Mouse (Mus musculus): ENCODE data around the gene Fem1a. TPM values are rescaled to one million over a fixed set of nuclear protein-coding genes. Genes with fewer than 3 reads are reported as not detected.

The Fem1a gene
- total and polyA plus RNA-seq, 3 experiments = 16.6 to 26.0 (median 17.5) TPM

DNA sequence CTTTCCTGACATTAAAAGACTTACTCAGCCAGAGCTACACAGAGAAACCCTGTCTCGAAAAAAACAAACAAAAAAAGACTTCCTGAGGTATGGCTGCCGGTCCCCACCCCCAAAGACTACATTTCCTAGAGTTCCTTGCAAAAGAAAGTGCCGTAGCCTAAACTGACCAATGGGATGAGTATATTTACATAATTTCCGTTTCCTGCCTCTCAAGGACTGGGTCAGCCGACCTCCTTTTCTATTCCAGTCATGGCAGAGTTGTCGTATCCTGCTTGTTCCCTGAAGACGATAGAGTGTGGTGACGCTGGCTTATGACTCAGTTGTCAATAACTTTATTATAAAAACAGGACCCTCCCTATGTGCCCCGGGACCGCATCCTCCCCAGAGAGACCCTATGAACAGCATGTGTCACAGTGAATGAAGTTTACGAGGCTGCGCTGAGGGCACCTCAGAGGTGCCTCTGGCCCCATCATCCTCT is 12.6 kb downstream of the Fem1a start (continued):
- TF ChIP-seq USF2 (conservative IDR thresholded peaks at IDR 0.05; ENCODE audit: low read depth, low read length) (no peak), MAFK (IDR thresholded peaks at IDR 0.05; ENCODE audit: insufficient replicate concordance, low read length) (no peak), CHD2 (IDR thresholded peaks at IDR 0.05; ENCODE audit: low read length) (peak; percentile 77)

DNA sequence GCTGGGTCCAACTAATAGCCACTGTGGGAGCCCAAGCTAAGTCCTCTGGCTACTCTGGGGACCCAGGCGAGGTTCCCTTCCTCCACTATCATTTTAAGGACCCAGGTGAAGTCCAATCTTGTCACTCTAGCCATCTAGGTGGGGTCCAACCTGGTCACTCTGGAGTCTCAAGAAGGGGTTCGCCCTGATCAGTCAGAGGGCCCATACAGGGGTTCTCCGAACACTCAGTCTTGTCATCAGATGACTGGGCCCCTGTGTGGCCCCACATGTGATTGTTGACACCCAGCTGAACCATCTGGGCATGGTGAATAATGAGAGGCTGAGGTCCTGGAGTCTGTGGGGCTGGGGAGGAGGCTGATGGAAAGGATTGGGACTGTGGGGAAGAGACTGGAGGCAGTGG is 13.1 kb downstream of the Fem1a start:
- in situ Hi-C loops (cut with MboI; ENCODE audit: low pct_ligation_motif_present, low pct_unique_long_range_greater_than_20kb, low sequenced_read_pairs) = no loop called here
- TF ChIP-seq GABPA (IDR thresholded peaks at IDR 0.05; ENCODE audit: insufficient replicate concordance, low read depth, low read length) (no peak), CHD1 (IDR thresholded peaks at IDR 0.05; ENCODE audit: low read depth, low read length) (no peak), TCF12 (IDR thresholded peaks at IDR 0.05; ENCODE audit: low read depth, low read length) (0 out of 2 replicates have a peak, but pooled peaks have one; percentile 16)
- Histone ChIP-seq H3K4me3 (replicated peaks in 1 of 3; ENCODE audit: low read depth in 2 of 3, low read length in 2 of 3, poor library complexity in 1 of 3) (no peak overlapping the region), H3K27me3 (replicated peaks) (no peaks in the 10 kb centered on the region), H3K9ac (ENCODE audit: insufficient read depth, low read depth) (0 out of 2 replicates have a peak overlapping the region, but pooled peaks have one; percentile 67), H3K4me2 (ENCODE audit: insufficient read depth, low read depth, poor library complexity, severe bottlenecking) (no peak overlapping the region), H3K79me2 (replicated peaks; ENCODE audit: control insufficient read depth, extremely low read depth, insufficient read depth, poor library complexity, severe bottlenecking) (peaks cover 31% of the 10 kb centered on the region), H3K27ac (ENCODE audit: insufficient read depth, low read depth) (peak overlapping the region; percentile 82), H3K9me3 (replicated peaks; ENCODE audit: low read length) (no peaks in the 10 kb centered on the region), H3K4me1 (ENCODE audit: control insufficient read depth in 1 of 2, insufficient read depth in 2 of 2) (peaks cover 29 to 76% of the 10 kb centered on the region in 2 experiments), H3K36me3 (replicated peaks in 1 of 2; ENCODE audit: control insufficient read depth in 1 of 2, insufficient read depth in 1 of 2, low read length in 1 of 2) (peaks cover 40 to 51% of the 10 kb centered on the region in 2 experiments)
- no peak for DNase-seq (ENCODE audit: extremely low read depth)
- dilution Hi-C loops (cut with MboI; ENCODE audit: extremely low pct_ligation_motif_present, extremely low pct_unique_long_range_greater_than_20kb, low sequenced_read_pairs) = no loop called here

DNA sequence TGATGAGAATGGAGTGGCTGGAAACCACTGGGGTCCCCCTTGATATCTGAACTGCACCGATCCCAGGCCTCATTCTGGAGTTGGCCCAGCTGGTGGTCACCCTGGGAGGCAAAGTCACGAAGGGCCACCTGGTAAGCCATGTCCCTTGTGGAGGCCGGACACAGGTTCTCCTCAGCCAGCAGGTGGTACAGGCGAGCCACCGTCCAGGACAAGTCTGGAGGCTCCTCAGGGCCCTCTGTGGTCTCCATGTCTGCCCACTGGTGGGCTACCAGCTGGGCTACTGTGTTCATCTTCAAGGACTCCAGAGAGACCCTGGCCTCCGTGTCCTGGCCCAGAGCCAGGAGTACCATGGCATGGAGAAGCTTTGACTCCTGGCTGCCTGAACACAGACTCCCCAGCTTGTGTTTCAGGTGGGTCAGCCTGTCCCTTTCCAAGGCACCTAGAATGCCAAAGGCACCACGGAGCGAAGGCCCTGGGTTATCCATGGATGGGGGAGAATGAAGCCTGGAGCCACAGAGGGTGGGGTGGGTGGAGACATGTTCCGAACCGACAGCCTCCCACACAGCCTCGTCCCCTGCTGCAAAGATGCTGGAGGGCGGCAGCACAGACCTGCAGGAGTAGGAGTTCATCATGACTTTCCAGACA is 15.1 kb downstream of the Fem1a start:
- Histone ChIP-seq H3K9me3 (replicated peaks; ENCODE audit: low read length) (no peaks in the 10 kb centered on the region), H3K79me2 (replicated peaks; ENCODE audit: control insufficient read depth, extremely low read depth, insufficient read depth, poor library complexity, severe bottlenecking) (peaks cover 47% of the 10 kb centered on the region), H3K9ac (ENCODE audit: insufficient read depth, low read depth) (no peak overlapping the region), H3K36me3 (replicated peaks in 1 of 2; ENCODE audit: control insufficient read depth in 1 of 2, insufficient read depth in 1 of 2, low read length in 1 of 2) (peaks cover 40 to 51% of the 10 kb centered on the region in 2 experiments), H3K27me3 (replicated peaks) (no peaks in the 10 kb centered on the region), H3K4me1 (ENCODE audit: control insufficient read depth in 1 of 2, insufficient read depth in 2 of 2) (peaks cover 19 to 59% of the 10 kb centered on the region in 2 experiments), H3K4me3 (replicated peaks in 1 of 3; ENCODE audit: low read depth in 2 of 3, low read length in 2 of 3, poor library complexity in 1 of 3) (no peak overlapping the region), H3K4me2 (ENCODE audit: insufficient read depth, low read depth, poor library complexity, severe bottlenecking) (no peak overlapping the region), H3K27ac (ENCODE audit: insufficient read depth, low read depth) (no peak overlapping the region)
- dilution Hi-C loops (cut with MboI; ENCODE audit: extremely low pct_ligation_motif_present, extremely low pct_unique_long_range_greater_than_20kb, low sequenced_read_pairs) = no loop called here
- TF ChIP-seq CHD1 (IDR thresholded peaks at IDR 0.05; ENCODE audit: low read depth, low read length) (no peak), BHLHE40 (IDR thresholded peaks at IDR 0.05; ENCODE audit: low read depth, low read length) (no peak), ZKSCAN1 (IDR thresholded peaks at IDR 0.05; ENCODE audit: borderline replicate concordance, low read depth, low read length) (no peak), MAX (IDR thresholded peaks at IDR 0.05; ENCODE audit: low read length) (no peak), MXI1 (IDR thresholded peaks at IDR 0.05; ENCODE audit: low read depth, low read length) (no peak), GABPA (IDR thresholded peaks at IDR 0.05; ENCODE audit: insufficient replicate concordance, low read depth, low read length) (no peak), IRF4 (IDR thresholded peaks at IDR 0.05; ENCODE audit: low read depth, low read length) (no peak), USF1 (IDR thresholded peaks at IDR 0.05; ENCODE audit: low read depth, low read length) (no peak), MAZ (IDR thresholded peaks at IDR 0.05; ENCODE audit: low read depth, low read length) (no peak), NELFE (IDR thresholded peaks at IDR 0.05; ENCODE audit: low read depth, low read length) (no peak)
- in situ Hi-C loops (cut with MboI; ENCODE audit: low pct_ligation_motif_present, low pct_unique_long_range_greater_than_20kb, low sequenced_read_pairs) = no loop called here
- no peak for DNase-seq (ENCODE audit: extremely low read depth)
